Mouse (Mus musculus) testis, adult 2 months (tissue): ENCODE measurements around the gene Jpt2.

ENCODE experiments used
- CTCF ChIP-seq: fragments of 200-500 bp; IDR thresholded peaks from 2 replicates; pipeline ENCODE4 v1.5.1; 2012; ENCODE audit warnings: low read depth, mild to moderate bottlenecking, inconsistent platforms, low read length, moderate library complexity; ENCODE audit not compliant: control insufficient read depth, insufficient read depth, insufficient replicate concordance
- POLR2A ChIP-seq: fragments of 200-500 bp; IDR thresholded peaks from 2 replicates; pipeline ENCODE4 v1.6.1; 2012; ENCODE audit warnings: low read depth, mild to moderate bottlenecking, inconsistent platforms, low read length, moderate library complexity; ENCODE audit not compliant: control insufficient read depth

- no peak for TF ChIP-seq CTCF
- TF ChIP-seq POLR2A = no peak
Observed at GRCm38 (mm10) chr17:24934926-24935325, 25.6 kb downstream of the Jpt2 start.
